Mouse (Mus musculus) embryo, embryonic 9.5 days (tissue): Measurements from ENCODE around the gene Tmem184b.

Experiments used
- DNase-seq: peaks from one replicate; pipeline ENCODE4 v3.0.0-alpha.2; 2017; ENCODE audit errors: extremely low spot score

The Tmem184b gene

DNA sequence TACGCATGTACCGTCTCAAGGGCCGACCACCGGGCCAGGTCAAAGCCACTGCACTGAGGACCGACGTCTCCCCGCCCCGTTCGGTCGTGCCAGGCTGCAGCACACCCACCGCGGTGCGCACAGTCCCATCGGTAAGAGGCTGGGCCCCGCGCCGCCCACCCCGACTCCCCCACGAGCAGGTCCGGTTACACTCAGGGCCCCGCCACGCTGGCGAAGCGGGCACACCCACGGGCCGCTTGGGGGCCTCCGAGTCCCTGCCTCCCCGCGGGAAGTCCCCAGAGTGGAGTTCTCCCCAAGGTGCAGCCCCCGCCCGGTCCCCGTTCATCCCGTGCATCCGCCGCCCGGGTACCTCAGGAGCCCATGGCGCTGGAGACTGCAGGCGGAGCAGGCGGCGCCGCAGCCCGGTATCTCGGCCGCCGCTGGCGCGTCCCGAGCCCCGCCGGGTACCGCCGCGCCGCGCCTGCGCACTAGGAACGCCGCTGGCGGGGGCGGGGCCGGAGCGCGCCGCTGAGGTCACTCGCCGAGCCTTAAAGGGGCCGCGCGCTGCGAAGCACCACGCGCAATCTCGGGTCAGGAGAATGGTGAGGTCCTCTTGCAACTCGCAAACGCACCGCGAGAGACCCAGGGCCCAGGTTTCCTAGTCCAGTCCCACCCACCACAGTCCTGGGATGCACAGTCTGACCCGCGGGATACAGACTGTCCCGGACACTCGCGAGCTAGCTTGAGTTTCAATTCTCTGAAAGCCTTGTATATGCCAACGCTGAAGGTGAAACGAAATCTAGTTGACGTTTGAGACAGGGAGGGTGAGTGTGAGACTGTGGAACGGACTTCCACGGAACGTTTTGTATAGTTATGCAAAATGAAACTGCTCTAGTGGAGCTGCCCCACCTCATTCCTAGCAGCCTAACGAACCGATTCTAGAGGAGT, at the start of gene Tmem184b:
Gene Tmem184b, minus strand, starts transcription at position 734 of the 927 bp plus-strand sequence.
- peak; percentile 82 for DNase-seq

DNA sequence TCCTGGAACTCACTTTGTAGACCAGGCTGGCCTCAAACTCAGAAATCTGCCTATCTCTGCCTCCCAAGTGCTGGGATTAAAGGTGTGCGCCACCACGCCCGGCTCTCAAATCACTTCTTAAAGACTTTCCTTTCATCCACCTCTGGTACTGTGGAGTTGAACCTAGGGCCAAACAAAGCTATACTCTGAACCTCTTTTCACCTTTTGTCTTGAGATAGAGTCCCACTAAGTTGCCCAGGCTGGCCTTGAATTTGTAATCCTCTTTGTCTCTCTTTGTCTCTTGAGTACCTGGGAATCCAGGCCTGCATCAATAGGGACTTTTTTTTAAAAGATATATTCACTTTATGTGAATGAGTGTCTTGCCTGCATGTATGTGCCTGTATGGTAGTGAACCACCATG, 44.7 kb upstream of the Tmem184b start:
- DNase-seq, result no peak

DNA sequence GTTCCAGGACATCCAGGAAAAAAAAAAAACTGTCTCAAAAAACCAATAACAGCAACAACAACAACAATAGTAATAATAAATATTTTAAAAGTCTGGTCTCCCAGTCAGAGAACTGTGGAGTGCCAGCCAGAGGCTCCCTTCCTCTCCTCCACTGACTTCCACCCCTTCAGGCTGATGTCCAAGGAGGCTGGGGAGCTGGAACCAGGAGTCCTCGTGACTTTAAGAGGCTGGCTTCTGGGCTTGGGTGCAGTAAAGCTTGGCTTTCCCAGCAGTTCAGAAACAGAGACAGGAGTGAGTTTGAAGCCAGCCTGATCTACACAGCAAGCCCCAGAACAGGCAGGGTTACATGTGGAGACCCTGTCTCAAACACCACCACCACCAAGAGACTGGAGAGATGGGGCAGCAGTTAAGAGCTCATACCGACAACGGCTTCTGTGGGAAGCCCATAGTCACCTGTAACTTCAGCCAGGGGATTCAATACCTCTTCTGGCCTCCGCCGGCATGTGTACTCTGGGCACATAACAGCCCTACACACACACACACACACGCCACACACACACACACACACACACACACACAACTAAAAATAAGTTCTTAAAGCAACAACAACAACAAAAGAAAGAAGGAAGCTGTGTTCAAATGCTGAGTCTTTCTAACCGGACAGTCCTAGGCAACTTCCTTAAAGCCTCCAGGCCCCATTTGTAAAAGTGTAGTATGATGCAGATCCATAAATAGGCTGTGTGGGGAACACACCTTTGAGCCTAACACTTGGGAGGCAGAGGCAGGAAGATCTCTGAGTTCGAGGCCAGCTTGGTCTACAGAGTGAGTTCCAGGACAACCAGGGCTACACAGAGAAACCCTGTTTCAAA, 42.7 kb upstream of the Tmem184b start:
- no peak for DNase-seq

DNA sequence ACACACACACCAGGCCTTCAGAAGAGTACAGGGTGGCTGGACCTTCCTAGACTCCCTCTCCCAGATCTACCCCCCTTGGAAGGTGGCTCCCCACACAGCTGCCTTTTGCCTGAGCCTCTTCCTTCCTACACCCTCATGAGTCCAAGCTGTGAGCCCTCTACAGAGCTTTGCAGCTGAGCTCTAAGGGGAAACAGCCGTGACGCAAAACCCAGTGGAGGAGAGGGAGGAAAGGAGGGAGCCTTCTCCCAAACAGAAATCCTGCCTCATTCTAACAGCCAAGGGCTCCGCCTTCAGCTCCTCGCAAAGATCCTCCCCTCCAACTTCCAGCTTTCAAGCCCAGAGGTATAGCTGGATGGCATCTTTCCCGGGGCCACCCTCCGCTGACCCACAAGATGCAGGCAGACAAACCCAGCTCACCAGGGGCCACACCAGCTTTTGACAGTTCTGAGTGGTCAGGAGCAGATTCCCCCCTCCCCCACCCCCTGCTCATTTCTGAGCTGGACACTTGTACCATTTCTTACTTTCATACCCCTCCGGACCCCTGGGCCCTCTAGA, 40.6 kb upstream of the Tmem184b start:
- DNase-seq, result no peak

GRCm38 (mm10) chr15:79442961-79443518, 39.7 kb upstream of the Tmem184b start:
- DNase-seq, result no peak

DNA sequence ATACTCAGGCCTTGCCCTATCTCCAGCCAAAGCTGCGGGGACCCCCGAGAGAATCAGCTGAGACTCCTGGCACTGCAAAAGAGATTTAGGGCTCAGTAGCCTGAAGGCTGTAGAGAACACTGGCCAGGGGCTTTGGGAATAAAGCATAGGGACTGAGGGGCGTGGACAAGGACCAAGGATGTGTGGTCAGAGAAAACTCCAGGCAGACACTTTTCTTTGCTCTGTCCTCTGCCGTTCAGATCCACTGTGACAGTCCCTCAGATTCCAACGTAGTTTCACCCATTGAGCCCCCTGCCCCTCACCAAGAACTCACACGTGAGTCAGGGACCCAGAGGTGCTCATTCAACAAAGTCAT, 38.9 kb upstream of the Tmem184b start:
- no peak for DNase-seq

DNA sequence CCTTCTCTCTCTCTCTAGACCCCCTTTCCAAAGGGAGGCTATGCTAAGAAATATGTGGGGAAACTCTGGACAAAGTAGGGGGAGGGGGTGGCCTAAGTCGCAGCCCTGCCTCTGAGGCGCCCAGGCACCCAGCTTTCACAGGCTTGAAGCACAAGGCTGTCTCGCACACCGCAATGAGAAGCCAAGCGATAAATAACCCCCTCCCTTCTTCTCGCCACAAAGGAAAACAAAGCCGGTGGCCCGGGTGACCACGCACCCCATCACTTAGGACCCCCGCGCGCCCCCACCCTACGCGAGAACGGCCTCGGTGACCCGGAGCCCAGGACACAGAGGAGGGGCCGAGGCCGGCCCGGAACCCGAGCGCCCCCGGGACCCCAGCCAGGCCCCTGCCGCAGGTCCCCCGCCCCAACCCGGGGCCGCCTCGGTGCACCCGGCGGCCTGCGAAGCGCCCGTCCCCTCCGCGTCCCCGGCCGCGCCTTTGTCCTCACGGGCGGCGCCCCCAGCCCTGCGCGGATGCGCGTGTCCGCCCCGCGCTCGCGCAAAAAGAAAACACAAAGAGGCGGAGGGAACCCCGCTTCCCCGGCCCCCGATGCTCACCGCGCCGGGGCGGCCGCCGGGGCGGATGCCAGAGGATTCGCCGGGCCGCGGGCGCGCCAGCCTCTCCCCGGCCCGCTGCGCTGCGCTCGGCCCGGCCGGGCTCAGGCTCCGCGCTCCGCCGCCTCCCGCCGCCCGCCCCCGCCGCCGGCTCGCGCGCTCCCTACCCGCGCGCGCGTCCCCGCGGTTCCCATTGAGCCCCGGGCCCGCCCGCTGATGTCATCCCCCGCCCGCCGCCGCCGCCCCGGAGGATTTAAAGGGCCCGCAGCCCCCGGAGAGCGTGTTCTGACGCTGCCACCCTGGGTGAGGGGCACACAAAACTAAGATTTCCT, 38.2 kb upstream of the Tmem184b start:
- peak; percentile 84 for DNase-seq

DNA sequence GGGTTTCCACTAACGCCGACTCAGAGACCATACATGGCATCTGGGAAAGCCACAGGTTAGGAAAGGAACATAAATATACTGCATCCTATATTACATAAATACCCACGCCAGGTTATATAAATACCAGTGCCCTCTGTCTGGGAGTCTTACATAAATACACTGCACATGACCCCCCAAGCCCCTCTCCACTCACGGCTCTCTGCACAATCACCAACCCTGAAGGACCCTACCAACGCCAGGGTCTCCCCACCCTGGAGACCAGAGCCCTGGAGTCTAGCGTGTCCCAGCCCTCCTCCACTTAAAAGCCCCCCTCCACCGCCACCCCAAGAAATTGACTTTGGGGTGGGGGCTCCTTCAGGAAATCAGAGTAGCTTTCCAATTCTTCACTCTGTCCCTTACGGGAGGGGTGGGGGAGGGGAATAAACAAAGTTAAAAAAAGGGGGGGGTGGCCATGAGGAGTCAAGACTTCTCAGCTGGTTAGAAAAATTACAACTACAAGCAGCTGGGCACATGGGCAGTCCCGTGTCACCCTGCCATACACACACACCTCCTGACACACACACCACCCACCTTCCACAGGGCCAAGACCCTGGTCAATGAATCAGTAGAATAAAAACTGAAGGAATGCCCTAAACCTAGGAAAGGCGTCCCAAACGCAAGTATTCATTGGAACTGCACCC, 37.4 kb upstream of the Tmem184b start:
- DNase-seq, result no peak

DNA sequence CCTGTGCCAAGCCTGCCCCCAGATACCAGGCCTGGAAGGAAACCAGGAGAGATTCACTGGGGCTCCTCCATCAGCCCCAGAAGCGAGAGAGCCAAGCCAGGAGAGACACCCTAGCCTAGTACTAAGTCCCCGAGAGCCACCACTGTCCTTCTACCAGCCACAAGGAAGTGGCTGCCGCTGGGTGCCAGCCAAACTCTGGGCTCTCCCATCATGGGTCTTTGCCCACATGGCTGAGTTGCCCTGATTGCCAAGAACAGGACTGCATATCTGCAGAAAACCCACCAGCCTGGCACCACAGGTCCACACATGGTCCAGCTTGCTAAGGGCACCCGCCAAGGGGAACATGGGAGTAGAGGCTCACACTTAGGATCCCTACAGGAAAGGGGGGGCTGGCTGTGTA, 36.9 kb upstream of the Tmem184b start:
- no peak for DNase-seq

GRCm38 (mm10) chr15:79439386-79439785, 36.0 kb upstream of the Tmem184b start:
- DNase-seq, result no peak

DNA sequence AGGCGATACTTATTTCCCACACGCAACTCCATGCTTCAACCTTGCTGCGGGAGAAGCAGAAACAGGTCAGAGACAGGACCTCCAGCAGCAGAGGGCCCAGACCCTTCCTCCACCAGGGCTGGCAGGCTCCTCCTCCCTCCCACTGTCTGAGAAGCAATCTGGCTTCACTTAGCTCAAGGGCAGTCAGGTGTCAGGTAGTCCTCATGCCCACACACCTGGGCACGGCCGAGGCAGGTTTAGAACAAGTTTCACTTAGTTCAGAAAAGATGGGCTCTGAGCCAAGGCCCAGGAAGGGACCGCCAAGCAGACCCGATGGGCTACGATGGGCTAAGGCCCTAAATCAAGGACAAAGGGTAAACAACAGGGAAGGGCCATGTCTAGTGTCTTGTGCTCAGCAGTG, 35.4 kb upstream of the Tmem184b start:
- no peak for DNase-seq

GRCm38 (mm10) chr15:79438209-79438810, 34.9 kb upstream of the Tmem184b start:
- DNase-seq, result no peak

GRCm38 (mm10) chr15:79437541-79438208, 34.3 kb upstream of the Tmem184b start:
- DNase-seq, result no peak

DNA sequence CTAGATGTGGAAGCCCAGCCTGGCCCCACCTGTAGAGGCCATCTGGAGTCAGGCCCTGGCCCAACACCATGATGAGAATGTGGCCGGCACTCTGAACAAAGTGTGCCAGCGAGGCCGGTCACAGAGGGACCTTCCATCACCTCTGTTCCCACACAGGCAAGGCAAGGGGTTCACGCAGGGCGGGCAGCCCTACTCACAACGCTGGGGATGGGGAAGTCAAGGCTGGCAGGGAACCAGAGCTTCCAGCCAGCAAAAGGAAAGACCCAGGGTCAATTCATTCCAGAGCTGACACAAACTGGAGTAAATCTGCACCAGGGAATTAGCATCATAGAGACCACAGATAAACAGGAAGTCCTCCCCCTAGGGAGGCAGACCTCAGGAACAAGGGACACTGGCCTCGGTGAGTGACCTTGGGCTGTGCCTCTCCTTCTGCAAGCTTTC, 33.1 kb upstream of the Tmem184b start:
- no peak for DNase-seq

GRCm38 (mm10) chr15:79435191-79435671, 31.9 kb upstream of the Tmem184b start:
- DNase-seq, result peak; percentile 35

DNA sequence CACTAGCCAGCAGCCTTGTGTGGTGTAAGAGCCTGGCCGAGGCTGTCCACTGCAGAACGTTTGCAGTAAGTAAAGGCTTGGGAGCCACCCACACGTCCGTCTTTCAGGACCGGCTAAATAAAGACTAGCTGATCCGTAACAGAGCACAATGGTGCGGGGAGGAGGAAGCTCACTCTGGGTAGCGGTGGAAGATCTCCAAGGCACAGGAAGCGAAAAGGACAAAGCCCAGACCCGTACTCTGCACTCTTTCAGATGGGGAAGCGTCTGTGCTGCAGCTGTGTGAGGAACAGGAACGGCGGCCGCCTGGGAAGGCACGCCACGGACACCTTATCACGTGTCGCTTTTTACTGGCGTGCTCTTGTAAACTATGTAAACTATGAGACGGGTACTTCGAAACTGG, 29.5 kb upstream of the Tmem184b start:
- peak; percentile 38 for DNase-seq

- no peak for DNase-seq
Observed at GRCm38 (mm10) chr15:79432328-79432727, 29.0 kb upstream of the Tmem184b start.

GRCm38 (mm10) chr15:79431925-79432324, 28.6 kb upstream of the Tmem184b start:
- DNase-seq, result no peak

- DNase-seq, result no peak
Observed at GRCm38 (mm10) chr15:79430461-79431000, 27.2 kb upstream of the Tmem184b start.
